Mouse (Mus musculus) cortical plate, adult 2 months (tissue): ENCODE data around the gene Arfgap1.

Experiments used
- CTCF ChIP-seq: fragments of 200-500 bp; IDR thresholded peaks from 2 replicates; pipeline ENCODE4 v1.5.1; 2011; ENCODE audit warnings: mild to moderate bottlenecking, control low read depth, low read length; ENCODE audit not compliant: insufficient read depth; ENCODE audit errors: extremely low read depth
- POLR2A ChIP-seq: fragments of 200-500 bp; IDR thresholded peaks from 2 replicates; pipeline ENCODE4 v1.6.1; 2011; ENCODE audit warnings: mild to moderate bottlenecking, low read length, control low read depth; ENCODE audit not compliant: insufficient read depth; ENCODE audit errors: extremely low read depth

DNA sequence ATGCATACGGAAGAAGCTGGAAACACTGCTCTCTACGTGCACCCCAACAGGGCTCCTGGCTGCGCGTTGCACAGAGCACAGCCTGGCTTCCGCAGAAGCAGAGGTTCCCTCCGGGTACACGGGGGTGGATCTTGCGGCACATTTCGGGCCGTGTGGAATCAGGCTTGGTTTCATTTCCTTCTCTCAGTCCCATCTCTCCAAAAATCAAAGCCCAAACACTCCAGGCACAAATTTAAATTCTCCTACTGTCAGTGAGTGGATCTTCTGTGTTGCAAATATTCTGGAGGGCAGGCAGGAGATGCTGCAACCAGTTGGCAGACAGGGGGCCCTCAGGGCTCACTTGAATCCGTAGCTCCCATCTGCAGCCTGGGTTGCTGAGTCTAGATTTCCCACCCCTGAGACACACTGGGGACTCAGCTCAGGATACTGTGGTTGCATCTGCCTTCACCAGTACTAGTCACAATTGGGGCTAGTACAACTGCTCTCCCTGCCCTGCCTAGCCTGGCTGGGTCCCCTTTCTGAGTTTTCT is 64.4 kb downstream of the Arfgap1 start:
- no peak for TF ChIP-seq POLR2A
- TF ChIP-seq CTCF: 0 out of 2 replicates have a peak, but pooled peaks have one; percentile 2
